Mouse (Mus musculus) olfactory bulb, adult 2 months (tissue): Measurements from ENCODE around the gene Slc39a11.

Experiments used
- CTCF ChIP-seq: fragments of 200-500 bp; IDR thresholded peaks from 2 replicates; pipeline ENCODE4 v1.5.1; 2012; ENCODE audit warnings: low read depth, mild to moderate bottlenecking, low read length, moderate library complexity; ENCODE audit not compliant: insufficient read depth
- POLR2A ChIP-seq: fragments of 200-500 bp; IDR thresholded peaks from 2 replicates; pipeline ENCODE4 v1.6.1; 2012; ENCODE audit warnings: mild to moderate bottlenecking, low read depth, low read length, moderate library complexity; ENCODE audit not compliant: insufficient read depth

DNA sequence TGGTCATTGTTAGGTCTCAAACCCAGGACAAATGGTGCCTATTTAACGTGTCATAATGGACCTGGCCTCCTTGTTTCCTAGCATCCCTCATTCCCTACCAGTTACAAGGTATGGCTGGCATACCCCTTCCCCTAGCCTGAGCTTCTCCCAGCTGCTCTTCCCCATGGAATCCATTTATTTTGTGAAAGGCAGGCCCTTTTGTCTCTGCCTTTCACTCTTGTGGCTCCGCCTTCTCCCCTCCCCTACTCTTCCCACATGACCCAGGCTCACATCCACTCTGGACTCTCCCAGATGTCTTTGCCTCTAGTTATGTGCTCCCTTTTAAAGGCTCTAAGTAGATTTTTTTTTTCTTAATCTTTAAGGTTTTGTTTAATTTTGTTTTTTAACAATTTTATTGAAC, 37.2 kb upstream of the Slc39a11 start:
- TF ChIP-seq CTCF (no peak), POLR2A (no peak)
